Mouse (Mus musculus) central nervous system, embryonic 11.5 days (tissue): ENCODE measurements around the gene Nfkb1. TPM values are rescaled to one million over a fixed set of nuclear protein-coding genes. Genes with fewer than 3 reads are reported as not detected.

Source experiments
- polyA plus RNA-seq: library from polyadenylated mRNA; depleted of rRNA; stranded (reverse); fragments of >200 nt; gene quantifications from 2 replicates; pipeline ENCODE4 v1.2.3, GENCODE M21; 2012; rRNA removed

Gene Nfkb1
- 26.8 and 33.3 TPM in 2 replicates for polyA plus RNA-seq

DNA sequence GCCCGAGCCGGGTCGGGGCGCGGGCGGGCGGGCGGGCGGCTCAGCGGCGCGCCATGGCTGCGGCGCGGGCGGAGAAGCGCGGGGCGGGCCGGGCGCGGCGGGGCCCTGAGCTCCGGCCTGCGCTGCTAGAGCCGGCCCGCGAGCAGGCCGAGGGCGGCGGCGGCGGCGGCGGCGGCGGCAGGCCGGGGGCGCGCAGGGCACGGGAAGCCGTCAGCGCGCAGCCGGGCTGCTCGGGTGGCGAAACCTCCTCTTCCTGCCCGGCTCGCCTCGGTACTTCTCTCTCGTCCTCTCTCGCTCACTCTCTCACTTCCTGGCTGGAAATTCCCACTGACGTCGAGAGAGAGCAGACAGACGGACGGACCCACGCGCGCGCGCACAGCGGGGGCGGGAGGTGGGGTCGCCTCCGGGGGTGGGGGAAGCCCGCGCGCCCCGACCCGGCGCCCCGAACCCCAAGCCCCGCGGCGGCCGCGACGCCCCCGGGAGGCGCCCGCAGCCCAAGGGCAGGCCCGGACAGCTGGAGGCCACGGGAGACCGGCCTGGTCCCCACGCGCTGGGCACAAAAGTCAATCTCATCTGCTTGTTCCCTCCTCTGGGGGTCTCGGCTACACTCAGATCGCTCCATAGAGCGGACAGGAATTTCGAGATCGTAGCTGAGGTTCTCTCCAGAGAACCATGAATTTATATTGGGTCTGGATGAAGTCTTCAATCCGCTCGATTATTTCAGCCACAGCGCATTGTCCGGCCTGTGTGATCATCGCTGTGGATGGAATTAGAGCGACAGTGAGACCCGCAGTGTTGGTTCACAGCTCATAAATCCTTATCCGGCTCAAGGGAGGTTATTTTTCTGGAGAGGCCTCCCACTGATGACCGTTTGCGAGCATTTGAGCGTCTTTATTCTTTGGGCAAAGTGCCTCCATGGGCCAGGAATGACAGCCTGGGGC, at the start of gene Nfkb1:
Gene Nfkb1 (minus strand): TSS at position 357 of the 941 bp plus-strand sequence.

Other genes starting within 250 kb of the Nfkb1 start
- 2.3 and 5.5 TPM in 2 replicates for gene Manba, start 205.9 kb downstream of the Nfkb1 start, polyA plus RNA-seq
- gene Slc39a8, start 133.7 kb upstream of the Nfkb1 start, polyA plus RNA-seq = 14.5 and 15.3 TPM in 2 replicates